Mouse (Mus musculus) ES-Bruce4 (cell line): Measurements from ENCODE around the gene Sox12.

Source experiments
- CTCF ChIP-seq: IDR thresholded peaks from one replicate; pipeline ENCODE4 v1.8.1; 2011; ENCODE audit warnings: low read depth, low read length
- EP300 ChIP-seq: IDR thresholded peaks from 2 replicates; pipeline ENCODE4 v1.6.1; 2011; ENCODE audit warnings: low read depth, low read length; ENCODE audit not compliant: insufficient read depth
- POLR2A ChIP-seq: IDR thresholded peaks from one replicate; pipeline ENCODE4 v1.8.1; 2011; ENCODE audit warnings: low read length; ENCODE audit not compliant: insufficient read depth

- TF ChIP-seq CTCF, result no peak
- TF ChIP-seq EP300, result no peak
- no peak for TF ChIP-seq POLR2A
Observed at GRCm38 (mm10) chr2:152415786-152416185, 17.9 kb upstream of the Sox12 start.
